Mouse (Mus musculus): ENCODE measurements at regions not wholly inside any gene's neighbourhood (a gene's known extent, or its start where the extent isn't known, plus 50 kb on each side); places are given as distances from the start of the nearest gene placed in this dataset.

GRCm38 (mm10) chr13:69239261-69239915 lies 240.0 kb upstream of the Adcy2 start:
- Histone ChIP-seq H3K4me1 (replicated peaks) (no peaks in the 10 kb centered on the region), H3K27ac (ENCODE audit: poor library complexity, severe bottlenecking) (no peak overlapping the region), H3K9me3 (replicated peaks) (no peaks in the 10 kb centered on the region), H3K4me2 (no peak overlapping the region), H3K4me3 (no peak overlapping the region), H3K36me3 (no peaks in the 10 kb centered on the region), H3K9ac (no peak overlapping the region), H3K27me3 (replicated peaks) (no peaks in the 10 kb centered on the region)
- no peak for ATAC-seq (ENCODE audit: insufficient number of reproducible peaks, low FRiP score)
- WGBS, result 78% methylated on average over 2 of the region's 2 CpGs

- ATAC-seq (ENCODE audit: insufficient number of reproducible peaks, low FRiP score), result no peak
- Histone ChIP-seq H3K27ac (ENCODE audit: poor library complexity, severe bottlenecking) (no peak overlapping the region), H3K9ac (no peak overlapping the region)
Observed at GRCm38 (mm10) chr13:69242544-69243296, 243.4 kb upstream of the Adcy2 start.

GRCm38 (mm10) chr13:69250334-69251129 lies 251.2 kb upstream of the Adcy2 start:
- Histone ChIP-seq H3K4me2 (no peak overlapping the region), H3K9ac (no peak overlapping the region), H3K27me3 (replicated peaks) (no peaks in the 10 kb centered on the region), H3K9me3 (replicated peaks) (no peaks in the 10 kb centered on the region), H3K27ac (ENCODE audit: poor library complexity, severe bottlenecking) (no peak overlapping the region), H3K4me1 (replicated peaks) (no peaks in the 10 kb centered on the region), H3K36me3 (no peaks in the 10 kb centered on the region), H3K4me3 (no peak overlapping the region)
- ATAC-seq (ENCODE audit: insufficient number of reproducible peaks, low FRiP score), result no peak
- WGBS, result 79% methylated on average over 4 of the region's 4 CpGs

More at GRCm38 (mm10) chr13:69242544-69243296, 243.4 kb upstream of the Adcy2 start:
- Histone ChIP-seq H3K9me3 (replicated peaks) (no peaks in the 10 kb centered on the region), H3K27me3 (replicated peaks) (no peaks in the 10 kb centered on the region), H3K4me3 (no peak overlapping the region), H3K36me3 (no peaks in the 10 kb centered on the region), H3K4me1 (replicated peaks) (no peaks in the 10 kb centered on the region), H3K4me2 (no peak overlapping the region)
- WGBS, result 78% methylated on average over 14 of the region's 14 CpGs

- 74% methylated on average over 6 of the region's 6 CpGs for WGBS
- Histone ChIP-seq H3K27me3 (replicated peaks) (no peaks in the 10 kb centered on the region), H3K4me3 (no peak overlapping the region), H3K9ac (no peak overlapping the region), H3K36me3 (no peaks in the 10 kb centered on the region), H3K27ac (ENCODE audit: poor library complexity, severe bottlenecking) (no peak overlapping the region), H3K9me3 (replicated peaks) (no peaks in the 10 kb centered on the region), H3K4me2 (no peak overlapping the region), H3K4me1 (replicated peaks) (no peaks in the 10 kb centered on the region)
- ATAC-seq (ENCODE audit: insufficient number of reproducible peaks, low FRiP score), result no peak
Observed at GRCm38 (mm10) chr13:69251130-69251561, 251.8 kb upstream of the Adcy2 start.

GRCm38 (mm10) chr13:69252335-69252734 lies 253.0 kb upstream of the Adcy2 start:
- 78% methylated on average over 10 of the region's 10 CpGs for WGBS
- no peak for ATAC-seq (ENCODE audit: insufficient number of reproducible peaks, low FRiP score)

GRCm38 (mm10) chr13:69260485-69260884 lies 261.1 kb upstream of the Adcy2 start:
- Histone ChIP-seq H3K9me3 (replicated peaks) (peaks cover 3% of the 10 kb centered on the region; the same call in 1 of the 2 replicates), H3K36me3 (no peaks in the 10 kb centered on the region), H3K4me2 (no peak overlapping the region), H3K27me3 (replicated peaks) (no peaks in the 10 kb centered on the region), H3K27ac (ENCODE audit: poor library complexity, severe bottlenecking) (no peak overlapping the region), H3K4me3 (no peak overlapping the region), H3K9ac (no peak overlapping the region), H3K4me1 (replicated peaks) (no peaks in the 10 kb centered on the region)
- 73% methylated on average over 5 of the region's 5 CpGs for WGBS
- ATAC-seq (ENCODE audit: insufficient number of reproducible peaks, low FRiP score), result no peak

More at GRCm38 (mm10) chr13:69252335-69252734, 253.0 kb upstream of the Adcy2 start:
- H3K4me1 ChIP-seq (replicated peaks), result no peaks in the 10 kb centered on the region
- H3K9ac ChIP-seq, result no peak overlapping the region
- H3K9me3 ChIP-seq (replicated peaks), result peaks cover 3% of the 10 kb centered on the region; the same call in 1 of the 2 replicates
- H3K4me3 ChIP-seq, result no peak overlapping the region
- H3K36me3 ChIP-seq, result no peaks in the 10 kb centered on the region
- H3K27me3 ChIP-seq (replicated peaks), result no peaks in the 10 kb centered on the region
- no peak overlapping the region for H3K4me2 ChIP-seq
- no peak overlapping the region for H3K27ac ChIP-seq (ENCODE audit: poor library complexity, severe bottlenecking)

GRCm38 (mm10) chr13:69260972-69261371 lies 261.6 kb upstream of the Adcy2 start:
- peaks cover 3% of the 10 kb centered on the region; the same call in 1 of the 2 replicates for H3K9me3 ChIP-seq (replicated peaks)
- no peak overlapping the region for H3K27ac ChIP-seq (ENCODE audit: poor library complexity, severe bottlenecking)
- no peaks in the 10 kb centered on the region for H3K4me1 ChIP-seq (replicated peaks)
- no peaks in the 10 kb centered on the region for H3K36me3 ChIP-seq
- H3K4me2 ChIP-seq, result no peak overlapping the region
- no peak overlapping the region for H3K9ac ChIP-seq
- H3K4me3 ChIP-seq, result no peak overlapping the region
- no peaks in the 10 kb centered on the region for H3K27me3 ChIP-seq (replicated peaks)
- no peak for ATAC-seq (ENCODE audit: insufficient number of reproducible peaks, low FRiP score)
- 71% methylated on average over 4 of the region's 4 CpGs for WGBS

- no peak overlapping the region for H3K9ac ChIP-seq
- no peak overlapping the region for H3K4me3 ChIP-seq
- no peaks in the 10 kb centered on the region for H3K9me3 ChIP-seq (replicated peaks)
- no peak overlapping the region for H3K27ac ChIP-seq (ENCODE audit: poor library complexity, severe bottlenecking)
- H3K27me3 ChIP-seq (replicated peaks), result no peaks in the 10 kb centered on the region
- H3K4me2 ChIP-seq, result no peak overlapping the region
- no peaks in the 10 kb centered on the region for H3K36me3 ChIP-seq
- 84% methylated on average over 3 of the region's 3 CpGs for whole genome bisulfite sequencing
- ATAC-seq (ENCODE audit: insufficient number of reproducible peaks, low FRiP score), result no peak
- no peaks in the 10 kb centered on the region for H3K4me1 ChIP-seq (replicated peaks)
Observed at GRCm38 (mm10) chr13:69263722-69264121, 264.4 kb upstream of the Adcy2 start.

GRCm38 (mm10) chr13:69266071-69266470 lies 266.7 kb upstream of the Adcy2 start:
- no peak overlapping the region for H3K9ac ChIP-seq
- WGBS, result 77% methylated on average over 1 of the region's 1 CpGs

GRCm38 (mm10) chr13:69272506-69272905 lies 261.0 kb upstream of the Nsun2 start:
- Histone ChIP-seq H3K4me3 (no peak overlapping the region), H3K27me3 (replicated peaks) (no peaks in the 10 kb centered on the region), H3K9me3 (replicated peaks) (no peaks in the 10 kb centered on the region; the same call in 1 of the 2 replicates), H3K27ac (ENCODE audit: poor library complexity, severe bottlenecking) (no peak overlapping the region), H3K9ac (no peak overlapping the region), H3K4me1 (replicated peaks) (no peaks in the 10 kb centered on the region), H3K36me3 (no peaks in the 10 kb centered on the region), H3K4me2 (no peak overlapping the region)
- no peak for ATAC-seq (ENCODE audit: insufficient number of reproducible peaks, low FRiP score)
- WGBS, result 57% methylated on average over 3 of the region's 3 CpGs

More at GRCm38 (mm10) chr13:69266071-69266470, 266.7 kb upstream of the Adcy2 start:
- no peaks in the 10 kb centered on the region for H3K36me3 ChIP-seq
- H3K4me3 ChIP-seq, result no peak overlapping the region
- H3K27ac ChIP-seq (ENCODE audit: poor library complexity, severe bottlenecking), result no peak overlapping the region
- H3K27me3 ChIP-seq (replicated peaks), result no peaks in the 10 kb centered on the region
- no peaks in the 10 kb centered on the region for H3K4me1 ChIP-seq (replicated peaks)
- H3K4me2 ChIP-seq, result no peak overlapping the region
- H3K9me3 ChIP-seq (replicated peaks), result no peaks in the 10 kb centered on the region
- no peak for ATAC-seq (ENCODE audit: insufficient number of reproducible peaks, low FRiP score)

- Histone ChIP-seq H3K27ac (ENCODE audit: poor library complexity, severe bottlenecking) (no peak overlapping the region), H3K9ac (no peak overlapping the region), H3K4me3 (no peak overlapping the region), H3K4me2 (no peak overlapping the region), H3K27me3 (replicated peaks) (no peaks in the 10 kb centered on the region), H3K36me3 (no peaks in the 10 kb centered on the region), H3K4me1 (replicated peaks) (no peaks in the 10 kb centered on the region), H3K9me3 (replicated peaks) (peaks cover 15% of the 10 kb centered on the region)
- ATAC-seq (ENCODE audit: insufficient number of reproducible peaks, low FRiP score), result no peak
- 69% methylated on average over 8 of the region's 8 CpGs for WGBS
Observed at GRCm38 (mm10) chr13:69279647-69280046, 253.9 kb upstream of the Nsun2 start.

All from heart, embryonic 12.5 days (tissue).